Comparison of ENCODE assay signal across 28 mouse cellular contexts in the genomic region with DNA sequence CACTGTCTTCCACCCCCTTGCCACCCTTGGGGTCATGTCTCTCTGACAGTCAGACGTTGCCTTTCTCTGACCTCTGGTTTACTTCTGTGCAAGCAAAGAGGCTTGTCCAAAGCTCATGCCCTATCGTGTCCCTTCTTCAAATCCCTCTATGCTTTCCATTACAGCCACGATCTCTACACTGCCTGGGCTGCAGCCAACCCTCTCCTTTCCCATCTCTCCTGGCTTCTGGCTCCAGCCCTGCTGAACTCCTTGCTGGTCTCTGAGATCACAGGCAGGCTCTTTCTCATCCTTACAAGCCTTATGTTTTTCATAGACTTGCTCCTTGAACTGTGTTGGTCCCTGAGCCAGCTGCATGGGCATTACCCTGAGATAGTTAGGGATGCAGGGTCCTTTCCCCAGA. TPM values are rescaled to one million over a fixed set of nuclear protein-coding genes. Genes with fewer than 3 reads are reported as not detected.
"Had no signal": no experiment of that assay in that cellular context is flagged by ENCODE, and none has a peak within 500 bp of the region (broad histone marks: within the 10 kb centered on the region; RNA-seq: fewer than 3 reads in every experiment).

No protein-coding gene starts in this region.

- DNase-seq: gastrocnemius, postnatal 10 days; gastrocnemius, postnatal 25 days; heart, adult 18-20 months; heart, postnatal 10 days; heart, postnatal 4 days; kidney, adult 18-20 months; kidney, adult 8-10 months; kidney, postnatal 10 days; kidney, postnatal 25 days; kidney, postnatal 4 days; liver; liver, embryonic 13.5 days; liver, postnatal 0 days had no signal

- H3K4me3 ChIP-seq: heart, embryonic 10.5 days; heart, embryonic 12.5 days; hindbrain, embryonic 10.5 days; hindbrain, embryonic 12.5 days; intestine, embryonic 15.5 days; layer of hippocampus, adult 2 months; left cerebral cortex, adult 2 months; limb, embryonic 10.5 days; limb, embryonic 12.5 days; liver, embryonic 13.5 days; liver, embryonic 15.5 days had no signal

- ATAC-seq: hindbrain, embryonic 16.5 days; inflammation-experienced regulatory T-cells, adult 6 months; intestine, embryonic 15.5 days; intestine, postnatal 0 days; liver, postnatal 0 days had no signal

- H3K27ac ChIP-seq: heart, embryonic 10.5 days; hindbrain, embryonic 10.5 days; hindbrain, embryonic 12.5 days; hindbrain, embryonic 14.5 days; intestine, embryonic 15.5 days; layer of hippocampus, adult 2 months; left cerebral cortex, adult 2 months; limb, embryonic 10.5 days; limb, embryonic 12.5 days; liver, embryonic 13.5 days; liver, embryonic 15.5 days had no signal

RNA-seq across cellular contexts. Expression of a gene that starts 14.2 kb away (rescaled TPM):
- total RNA-seq: granulocyte monocyte progenitor cell, adult 5-6 weeks had no signal
